Mouse (Mus musculus): ENCODE measurements at regions not wholly inside any gene's neighbourhood (a gene's known extent, or its start where the extent isn't known, plus 50 kb on each side); places are given as distances from the start of the nearest gene placed in this dataset.

GRCm38 (mm10) chr11:90088473-90088872, 58.3 kb downstream of the Tmem100 start:
- peak overlapping the region; percentile 1; the same call in 1 of the 2 replicates for H3K27ac ChIP-seq
- intact Hi-C loops (cut with DNase I) = no loop called here
- no peak for TF ChIP-seq CTCF (IDR thresholded peaks at IDR 0.05)
- DNase-seq = no peak
- no peak overlapping the region for H3K4me3 ChIP-seq

GRCm38 (mm10) chr11:90094052-90094451, 63.9 kb downstream of the Tmem100 start:
- intact Hi-C loops (cut with DNase I) = no loop called here
- H3K27ac ChIP-seq = peak overlapping the region; percentile 43; the same call in 1 of the 2 replicates
- TF ChIP-seq CTCF (IDR thresholded peaks at IDR 0.05) = no peak

GRCm38 (mm10) chr11:90094700-90095355, 64.7 kb downstream of the Tmem100 start:
- TF ChIP-seq CTCF (IDR thresholded peaks at IDR 0.05) = no peak
- DNase-seq = peak; percentile 24
- intact Hi-C loops (cut with DNase I) = loop anchor here (5.0 kb wide), 1 partner anchor 72 kb away; no protein-coding TSS in a partner anchor
- H3K27ac ChIP-seq = peak overlapping the region; percentile 43; the same call in 1 of the 2 replicates
- H3K4me3 ChIP-seq = no peak overlapping the region

More at GRCm38 (mm10) chr11:90094052-90094451, 63.9 kb downstream of the Tmem100 start:
- DNase-seq = no peak
- H3K4me3 ChIP-seq = no peak overlapping the region

GRCm38 (mm10) chr11:90098471-90098870, 68.3 kb downstream of the Tmem100 start:
- no peak overlapping the region for H3K4me3 ChIP-seq
- DNase-seq = no peak
- intact Hi-C loops (cut with DNase I) = loop anchor here (5.0 kb wide), 1 partner anchor 69 kb away; no protein-coding TSS in a partner anchor
- H3K27ac ChIP-seq = no peak overlapping the region
- no peak for TF ChIP-seq CTCF (IDR thresholded peaks at IDR 0.05)

GRCm38 (mm10) chr11:90099178-90099577, 69.0 kb downstream of the Tmem100 start:
- intact Hi-C loops (cut with DNase I) = loop anchor here (5.0 kb wide), 1 partner anchor 68 kb away; no protein-coding TSS in a partner anchor
- Histone ChIP-seq H3K27ac (no peak overlapping the region), H3K4me3 (no peak overlapping the region)
- no peak for TF ChIP-seq CTCF (IDR thresholded peaks at IDR 0.05)
- no peak for DNase-seq

GRCm38 (mm10) chr11:90100161-90100560, 70.0 kb downstream of the Tmem100 start:
- intact Hi-C loops (cut with DNase I) = loop anchor here (2.0 kb wide), 1 partner anchor 53 kb away; no protein-coding TSS in a partner anchor
- no peak for TF ChIP-seq CTCF (IDR thresholded peaks at IDR 0.05)
- Histone ChIP-seq H3K27ac (peak overlapping the region; percentile 80; the same call in 1 of the 2 replicates), H3K4me3 (no peak overlapping the region)
- no peak for DNase-seq

GRCm38 (mm10) chr11:90101284-90101683, 71.1 kb downstream of the Tmem100 start:
- Histone ChIP-seq H3K4me3 (no peak overlapping the region), H3K27ac (peak overlapping the region; percentile 80)
- TF ChIP-seq CTCF (IDR thresholded peaks at IDR 0.05) = no peak
- peak; percentile 45 for DNase-seq
- intact Hi-C loops (cut with DNase I) = loop anchor here (2.0 kb wide), 1 partner anchor 54 kb away; no protein-coding TSS in a partner anchor

GRCm38 (mm10) chr11:90106063-90106798, 76.1 kb downstream of the Tmem100 start:
- no peak for DNase-seq
- intact Hi-C loops (cut with DNase I) = no loop called here
- TF ChIP-seq CTCF (IDR thresholded peaks at IDR 0.05) = no peak
- Histone ChIP-seq H3K4me3 (no peak overlapping the region), H3K27ac (peak overlapping the region; percentile 54)

GRCm38 (mm10) chr11:90109681-90110111, 77.8 kb upstream of the Gm45716 start:
- no peak for DNase-seq
- H3K4me3 ChIP-seq = no peak overlapping the region
- H3K27ac ChIP-seq = no peak overlapping the region
- TF ChIP-seq CTCF (IDR thresholded peaks at IDR 0.05) = no peak
- intact Hi-C loops (cut with DNase I) = no loop called here

- intact Hi-C loops (cut with DNase I) = no loop called here
- DNase-seq = no peak
- no peak for TF ChIP-seq CTCF (IDR thresholded peaks at IDR 0.05)
- Histone ChIP-seq H3K4me3 (no peak overlapping the region), H3K27ac (no peak overlapping the region)
Measured at GRCm38 (mm10) chr11:90110170-90110569, 77.3 kb upstream of the Gm45716 start.

GRCm38 (mm10) chr11:90112174-90112573, 75.3 kb upstream of the Gm45716 start:
- TF ChIP-seq CTCF (IDR thresholded peaks at IDR 0.05) = no peak
- Histone ChIP-seq H3K27ac (no peak overlapping the region), H3K4me3 (no peak overlapping the region)
- no peak for DNase-seq
- intact Hi-C loops (cut with DNase I) = no loop called here

- no peak for DNase-seq
- Histone ChIP-seq H3K27ac (no peak overlapping the region), H3K4me3 (no peak overlapping the region)
- no peak for TF ChIP-seq CTCF (IDR thresholded peaks at IDR 0.05)
- intact Hi-C loops (cut with DNase I) = no loop called here
Measured at GRCm38 (mm10) chr11:90116676-90117663, 70.5 kb upstream of the Gm45716 start.
